Mouse (Mus musculus) kidney, adult 2 months (tissue): ENCODE results near the gene Maats1. TPM values are rescaled to one million over a fixed set of nuclear protein-coding genes. Genes with fewer than 3 reads are reported as not detected.

ENCODE experiments used
- DNase-seq: peaks from one replicate; pipeline ENCODE4 v3.0.0; 2021
- H3K27ac ChIP-seq: fragments of 200-500 bp; 2 replicates; pipeline ENCODE4 v1.5.1; 2012; ENCODE audit warnings: low read depth, low read length, control low read depth, inconsistent platforms; ENCODE audit not compliant: insufficient read depth
- H3K27me3 ChIP-seq: fragments of 200-500 bp; replicated peaks from 2 replicates; pipeline ENCODE4 v1.6.1; 2012; ENCODE audit warnings: mild to moderate bottlenecking, moderate library complexity, low read length, inconsistent platforms; ENCODE audit not compliant: control insufficient read depth, insufficient read depth
- H3K36me3 ChIP-seq: fragments of 200-500 bp; 2 replicates; pipeline ENCODE4 v1.6.1; 2012; ENCODE audit warnings: mild to moderate bottlenecking, moderate library complexity, low read length, inconsistent platforms; ENCODE audit not compliant: control insufficient read depth, insufficient read depth
- H3K4me1 ChIP-seq: fragments of 200-500 bp; 2 replicates; pipeline ENCODE4 v1.6.1; 2011; ENCODE audit warnings: low read length; ENCODE audit not compliant: control insufficient read depth, insufficient read depth
- H3K4me3 ChIP-seq: fragments of 200-500 bp; 2 replicates; pipeline ENCODE4 v1.5.1; 2011; ENCODE audit warnings: mild to moderate bottlenecking, low read depth, low read length, control low read depth; ENCODE audit not compliant: insufficient read depth
- CTCF ChIP-seq: fragments of 200-500 bp; conservative IDR thresholded peaks from 2 replicates; pipeline ENCODE4 v1.5.1; 2011; ENCODE audit warnings: low read depth, mild to moderate bottlenecking, control low read depth, low read length, moderate library complexity, mixed read lengths; ENCODE audit not compliant: insufficient read depth, insufficient read length
- POLR2A ChIP-seq: fragments of 200-500 bp; IDR thresholded peaks from one replicate; pipeline ENCODE4 v1.6.1; 2011; ENCODE audit warnings: low read depth, low read length, control low read depth
- WGBS: fragments of 180-500 bp; shearing (Covaris S2); methylation state at CpG from one replicate; pipeline ENCODE4 v1.1.7; 2018; 5-methylcytosine and 5-hydroxymethylcytosine counted together
- polyA plus RNA-seq: library from polyadenylated mRNA; depleted of rRNA; stranded (reverse); fragments of >200 nt; gene quantifications from 2 replicates; pipeline ENCODE4 v1.2.3, GENCODE M21; 2012

The Maats1 gene
- polyA plus RNA-seq, 1 experiment, result 0.50 TPM

DNA sequence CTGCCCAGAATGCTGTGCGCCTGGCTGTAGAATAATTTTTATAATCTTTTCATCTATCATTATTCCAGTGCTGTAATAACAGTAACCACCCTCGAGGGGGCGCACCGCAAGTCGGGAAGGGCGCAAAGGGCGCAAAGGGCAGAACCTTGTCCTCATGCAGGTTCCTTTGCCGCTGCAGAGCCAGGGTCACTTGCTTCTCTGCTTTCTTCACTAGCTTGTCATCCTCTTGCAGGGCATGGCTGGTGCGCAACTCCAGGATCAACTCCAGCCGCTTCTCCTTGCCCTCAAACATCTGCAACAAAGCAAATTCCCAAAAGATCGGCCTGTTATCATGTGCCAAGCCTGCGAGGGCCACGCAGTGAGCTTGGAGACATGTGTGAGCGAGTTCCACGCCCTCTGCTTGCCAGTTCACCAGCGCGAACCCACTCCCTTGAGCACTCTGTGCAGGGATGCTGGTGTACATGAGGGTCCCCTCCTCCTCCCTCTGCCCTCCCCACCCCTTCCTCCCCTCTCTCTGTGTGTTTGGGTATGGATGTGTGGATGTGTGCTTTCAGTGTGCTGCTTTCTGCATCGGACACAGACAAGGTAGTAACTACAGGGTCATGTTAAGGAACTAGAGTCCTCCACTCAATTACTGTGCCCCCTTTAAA, 35.2 kb downstream of the Maats1 start:
- Histone ChIP-seq H3K4me1 (no peaks in the 10 kb centered on the region), H3K27me3 (no peaks in the 10 kb centered on the region), H3K4me3 (no peak overlapping the region), H3K27ac (no peak overlapping the region), H3K36me3 (no peaks in the 10 kb centered on the region)
- TF ChIP-seq POLR2A (no peak), CTCF (peak; percentile 53)
- whole genome bisulfite sequencing, result 58% methylated on average over 18 of the region's 18 CpGs
- DNase-seq, result peak; percentile 27

DNA sequence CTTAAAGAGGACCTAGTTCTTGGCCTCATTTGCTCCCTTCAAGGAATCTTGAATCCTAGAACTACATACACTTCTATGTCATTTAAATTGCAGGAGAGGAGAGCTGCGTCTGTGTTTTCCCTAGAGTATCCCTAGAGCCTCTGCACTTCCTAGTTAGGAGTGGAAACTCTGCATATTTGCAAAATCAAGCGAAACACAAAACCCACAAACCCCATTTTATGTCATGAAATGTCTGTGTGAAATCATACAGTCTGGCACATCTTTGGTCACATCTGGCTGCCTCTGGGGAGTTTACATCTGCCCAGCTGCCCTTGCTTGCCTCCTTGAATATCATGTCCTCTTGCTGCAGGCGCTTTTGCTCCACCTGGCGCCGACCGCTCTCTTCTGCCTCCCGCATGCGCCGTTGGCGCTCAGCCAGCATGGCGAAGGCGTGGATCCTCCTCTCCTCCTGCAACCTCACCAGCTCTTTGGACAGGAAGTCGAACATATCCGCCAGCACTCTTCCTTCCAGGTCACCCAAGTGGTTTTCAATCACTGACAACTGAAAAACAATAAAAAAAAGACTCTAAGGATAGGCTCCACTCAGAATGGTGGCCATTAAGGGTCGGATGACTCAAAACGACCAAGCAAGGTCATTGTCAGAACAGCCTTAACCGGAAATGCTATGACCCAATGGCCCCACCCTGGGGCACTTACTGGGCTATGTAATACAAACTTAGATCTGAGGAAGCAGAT, 37.3 kb downstream of the Maats1 start:
- no peaks in the 10 kb centered on the region for H3K27me3 ChIP-seq
- no peaks in the 10 kb centered on the region for H3K4me1 ChIP-seq
- no peaks in the 10 kb centered on the region for H3K36me3 ChIP-seq
- no peak overlapping the region for H3K27ac ChIP-seq
- 30% methylated on average over 17 of the region's 17 CpGs for WGBS
- peak; percentile 86 for DNase-seq
- H3K4me3 ChIP-seq, result no peak overlapping the region
- TF ChIP-seq CTCF (0 out of 2 replicates have a peak, but pooled peaks have one; percentile 15), POLR2A (no peak)

- H3K27me3 ChIP-seq, result no peaks in the 10 kb centered on the region
- H3K4me3 ChIP-seq, result no peak overlapping the region
- H3K27ac ChIP-seq, result no peak overlapping the region
- H3K36me3 ChIP-seq, result no peaks in the 10 kb centered on the region
- no peak for DNase-seq
- WGBS, result 89% methylated on average over 13 of the region's 13 CpGs
- H3K4me1 ChIP-seq, result no peaks in the 10 kb centered on the region
- TF ChIP-seq POLR2A (no peak), CTCF (no peak)
Observed at GRCm38 (mm10) chr16:38302367-38302766, 39.6 kb downstream of the Maats1 start.

GRCm38 (mm10) chr16:38298410-38298809, 43.5 kb downstream of the Maats1 start:
- no peak overlapping the region for H3K4me3 ChIP-seq
- WGBS, result 72% methylated on average over 6 of the region's 6 CpGs
- H3K27ac ChIP-seq, result no peak overlapping the region
- H3K36me3 ChIP-seq, result no peaks in the 10 kb centered on the region
- H3K4me1 ChIP-seq, result peaks cover 8% of the 10 kb centered on the region; the same call in 1 of the 2 replicates
- no peaks in the 10 kb centered on the region for H3K27me3 ChIP-seq
- TF ChIP-seq POLR2A (no peak), CTCF (no peak)
- DNase-seq, result peak; percentile 51

- Histone ChIP-seq H3K4me3 (no peak overlapping the region), H3K36me3 (no peaks in the 10 kb centered on the region), H3K4me1 (peaks cover 8% of the 10 kb centered on the region; the same call in 1 of the 2 replicates), H3K27ac (no peak overlapping the region), H3K27me3 (no peaks in the 10 kb centered on the region)
- DNase-seq, result peak; percentile 84
- no peak for TF ChIP-seq POLR2A
- TF ChIP-seq CTCF, result peak; percentile 60
- WGBS, result 12% methylated on average over 5 of the region's 5 CpGs
Observed at GRCm38 (mm10) chr16:38295349-38295930, 46.5 kb downstream of the Maats1 start.

GRCm38 (mm10) chr16:38294685-38295348, 47.1 kb downstream of the Maats1 start, which contains the start of gene Nr1i2:
Nr1i2 (minus strand) TSS chr16:38294824.
- no peaks in the 10 kb centered on the region for H3K27me3 ChIP-seq
- H3K4me1 ChIP-seq, result peaks cover 8% of the 10 kb centered on the region; the same call in 1 of the 2 replicates
- 34% methylated on average over 7 of the region's 7 CpGs for WGBS
- peak within 1 kb of the TSS; percentile 32 for H3K4me3 ChIP-seq
- no peaks in the 10 kb centered on the region for H3K36me3 ChIP-seq
- H3K27ac ChIP-seq, result peak within 1 kb of the TSS; percentile 41; the same call in 1 of the 2 replicates
- peak; percentile 73 for DNase-seq
- TF ChIP-seq CTCF (no peak), POLR2A (no peak)

DNA sequence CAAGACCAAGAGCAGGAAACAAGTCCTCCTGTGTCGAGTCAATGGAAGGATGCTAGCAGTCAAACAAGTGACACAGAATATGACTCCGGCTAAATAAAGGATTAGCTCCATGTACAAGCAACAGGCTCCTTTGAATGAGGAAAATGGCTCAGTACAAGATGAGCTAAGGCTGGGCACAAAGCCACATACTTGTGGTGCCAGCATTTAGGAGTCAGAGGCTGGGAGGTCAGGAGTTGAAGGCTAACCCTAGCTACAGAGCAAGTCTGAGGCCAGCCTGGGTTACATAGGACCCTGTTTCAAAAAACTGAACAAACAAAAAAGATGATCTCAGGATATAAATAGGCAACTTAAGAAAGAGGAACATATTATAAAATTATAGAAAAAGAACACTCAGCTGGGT, 51.8 kb downstream of the Maats1 start:
- Histone ChIP-seq H3K27ac (no peak overlapping the region), H3K4me3 (no peak overlapping the region), H3K36me3 (no peaks in the 10 kb centered on the region), H3K27me3 (no peaks in the 10 kb centered on the region), H3K4me1 (peaks cover 6% of the 10 kb centered on the region; the same call in 1 of the 2 replicates)
- 66% methylated on average over 2 of the region's 2 CpGs for WGBS
- no peak for TF ChIP-seq POLR2A
- no peak for DNase-seq
